Mouse (Mus musculus) liver, postnatal 0 days (tissue): Measurements from ENCODE around the gene Rps21.

Source experiments
- CTCF ChIP-seq: sonication (generic); IDR thresholded peaks from 2 replicates; pipeline ENCODE4 v1.5.1; 2016; ENCODE audit warnings: antibody characterized with exemption, low read depth
- EP300 ChIP-seq: IDR thresholded peaks from 2 replicates; pipeline ENCODE4 v1.6.1; 2016; ENCODE audit warnings: antibody characterized with exemption, low read depth, mild to moderate bottlenecking

DNA sequence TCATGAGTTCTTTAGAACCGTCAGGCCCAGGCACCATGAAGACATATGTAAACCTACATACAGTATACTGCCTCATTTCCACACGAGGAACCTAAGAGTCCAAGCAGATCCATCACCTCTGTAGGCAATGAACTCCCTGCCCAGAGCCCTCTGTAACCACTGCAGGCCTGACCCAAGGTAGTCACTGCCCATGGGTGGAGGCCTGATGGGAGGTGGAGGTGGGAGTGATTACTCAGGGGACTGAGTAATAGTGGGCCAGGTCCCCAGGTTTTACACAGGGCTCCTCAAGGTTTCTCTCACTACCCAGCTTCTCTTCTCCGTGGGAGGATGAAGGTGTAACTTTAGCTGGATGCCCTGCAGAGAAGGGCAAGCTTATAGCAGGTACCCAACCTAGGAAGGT is 28.0 kb upstream of the Rps21 start:
- TF ChIP-seq EP300 (no peak), CTCF (no peak)
